Mouse (Mus musculus): ENCODE results near the gene Insyn1.

DNA sequence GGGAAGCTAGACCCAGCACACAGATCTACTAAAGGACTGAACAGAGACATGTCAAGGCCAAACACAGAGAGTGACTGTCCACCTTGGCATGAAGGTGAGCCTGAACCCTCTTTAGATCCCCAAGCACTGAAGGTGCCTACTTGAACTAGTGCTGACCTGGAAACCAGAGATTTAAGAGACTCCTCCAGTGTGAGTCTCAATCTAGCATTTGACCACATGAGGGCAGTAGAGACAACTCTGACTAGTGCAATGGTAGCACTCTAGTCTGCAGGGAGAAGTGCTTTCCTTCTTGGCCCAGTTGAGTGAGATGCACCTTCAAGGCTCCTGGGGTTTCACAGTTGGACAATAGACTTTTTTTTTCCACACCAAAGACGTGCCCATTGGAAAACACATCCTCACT lies 46.4 kb downstream of the Insyn1 start:
- no peak for TF ChIP-seq POLR2A (IDR thresholded peaks at IDR 0.05; ENCODE audit: insufficient read length, low read depth)
- TF ChIP-seq POLR2AphosphoS2 (IDR thresholded peaks at IDR 0.05; ENCODE audit: insufficient read length, low read depth): no peak
- TF ChIP-seq CEBPB (IDR thresholded peaks at IDR 0.05; ENCODE audit: insufficient read depth, poor library complexity, severe bottlenecking): no peak
- no peak for TF ChIP-seq TCF12 (IDR thresholded peaks at IDR 0.05; ENCODE audit: insufficient read depth, poor library complexity, severe bottlenecking)
- no peak for TF ChIP-seq MAX (IDR thresholded peaks at IDR 0.05; ENCODE audit: low read depth)

All from myocyte (in vitro differentiated cells).